Mouse (Mus musculus) adrenal gland, postnatal 14 days (tissue): ENCODE results near the gene Gm3604. TPM values are rescaled to one million over a fixed set of nuclear protein-coding genes. Genes with fewer than 3 reads are reported as not detected.
"Not testable (repeated sequence)": the region's sequence is repeated elsewhere in the genome, so short reads cannot be mapped to it uniquely, and the experiment has no call there.

Experiments
- DNase-seq: peaks from one replicate; pipeline ENCODE4 v3.0.0; 2021; ENCODE audit warnings: mixed read lengths
- long read RNA-seq, 2 experiments: library from polyadenylated mRNA; stranded (forward); transcript quantifications; one replicate each; pipeline ENCODE4 v2.0.0; 2021
- microRNA-seq, 2 experiments: library from miRNA; unstranded; fragments of <30 nt; microRNA quantifications; one replicate each; pipeline ENCODE4 v1.2.0; 2021
- total RNA-seq: library from RNA; stranded (reverse); gene quantifications from 2 replicates; pipeline ENCODE4 v1.2.3, GENCODE M21; 2021

Gene Gm3604
- total RNA-seq = 1.1 and 1.5 TPM in 2 replicates
- long read RNA-seq, experiment 1, partial matches to known transcripts = 0 of 1 reads
- long read RNA-seq, experiment 1, other reads (novel, unspliced or antisense) = 0 of 1 reads
- long read RNA-seq, experiment 2 = 0 reads

GRCm38 (mm10) chr13:62382952-62383351 lies at the start of gene Gm3604:
Gene Gm3604 (minus strand): TSS chr13:62383177.
- peak; percentile 82 for DNase-seq

- DNase-seq = not testable (repeated sequence)
Observed at GRCm38 (mm10) chr13:62399206-62399605, 16.2 kb upstream of the Gm3604 start.

- DNase-seq = not testable (repeated sequence)
Observed at GRCm38 (mm10) chr13:62390076-62390620, 7.2 kb upstream of the Gm3604 start.

GRCm38 (mm10) chr13:62331786-62332185 lies 51.2 kb downstream of the Gm3604 start:
- no peak for DNase-seq

GRCm38 (mm10) chr13:62331381-62331780 lies 51.6 kb downstream of the Gm3604 start:
- no peak for DNase-seq

Small RNA genes lying within 50 kb of the gene (microRNA-seq; reads per million reads assigned to microRNA genes)
- 0 reads per million in 2 experiments for gene Gm25933

Other genes with a start within 250 kb of the Gm3604 start
- gene Gm49359, start 83.7 kb upstream of the Gm3604 start, total RNA-seq = 11.3 and 12.5 TPM in 2 replicates
- not detected in 2 replicates for gene Zfp935, start 175.3 kb upstream of the Gm3604 start, total RNA-seq
- 6.1 and 7.6 TPM in 2 replicates for gene Zfp934, start 188.0 kb upstream of the Gm3604 start, total RNA-seq
- 1.6 and 2.1 TPM in 2 replicates for gene 6720489N17Rik, start 241.0 kb upstream of the Gm3604 start, total RNA-seq